Mouse (Mus musculus): ENCODE measurements at regions not wholly inside any gene's neighbourhood (a gene's known extent, or its start where the extent isn't known, plus 50 kb on each side); places are given as distances from the start of the nearest gene placed in this dataset.
A peak's percentile ranks its signal among the peaks of the same experiment; 100 is the strongest.

DNA sequence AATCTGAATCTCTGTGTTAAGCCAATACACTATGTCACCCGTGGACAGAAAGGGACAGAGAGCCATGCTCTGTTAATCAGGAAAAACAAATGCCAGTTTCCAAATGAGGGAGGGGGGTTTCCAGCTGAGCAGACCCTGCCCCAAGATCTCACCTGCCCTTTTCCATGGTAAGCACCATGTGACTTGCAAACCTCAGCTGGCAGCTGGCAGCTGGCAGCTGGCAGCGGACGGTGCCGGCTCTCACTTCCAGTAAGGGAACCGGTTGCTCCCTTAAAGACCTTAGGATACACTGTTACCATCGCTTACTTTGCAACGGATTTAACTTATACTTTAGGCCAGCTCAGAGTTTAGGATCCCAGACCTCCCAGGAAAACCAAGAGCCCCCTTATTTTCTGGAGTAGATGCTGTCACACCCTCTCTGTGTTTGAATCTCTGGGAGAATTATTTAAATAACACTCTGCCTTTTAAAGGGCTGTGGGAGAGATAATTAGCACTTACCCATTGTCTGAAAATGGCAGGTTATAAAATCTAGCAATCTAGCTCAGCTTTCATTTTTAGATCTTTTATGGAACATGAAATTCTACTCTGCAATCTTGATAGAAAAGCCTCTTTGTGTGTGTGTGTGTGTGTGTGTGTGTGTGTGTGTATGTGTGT lies 131.7 kb downstream of the Drd1 start:
- WGBS (ENCODE audit: insufficient replicate concordance) = 74% methylated on average over 7 of the region's 7 CpGs
- DNase-seq = no peak
- no peaks in the 10 kb centered on the region for H3K9me3 ChIP-seq (replicated peaks)
- no peak overlapping the region for H3K4me3 ChIP-seq (replicated peaks)
- H3K4me2 ChIP-seq = no peak overlapping the region
- no peak overlapping the region for H3K9ac ChIP-seq
- no peak for ATAC-seq (ENCODE audit: low read depth)
- H3K27ac ChIP-seq = no peak overlapping the region
- no peaks in the 10 kb centered on the region for H3K36me3 ChIP-seq
- no peaks in the 10 kb centered on the region for H3K27me3 ChIP-seq
- H3K4me1 ChIP-seq (replicated peaks) = no peaks in the 10 kb centered on the region

DNA sequence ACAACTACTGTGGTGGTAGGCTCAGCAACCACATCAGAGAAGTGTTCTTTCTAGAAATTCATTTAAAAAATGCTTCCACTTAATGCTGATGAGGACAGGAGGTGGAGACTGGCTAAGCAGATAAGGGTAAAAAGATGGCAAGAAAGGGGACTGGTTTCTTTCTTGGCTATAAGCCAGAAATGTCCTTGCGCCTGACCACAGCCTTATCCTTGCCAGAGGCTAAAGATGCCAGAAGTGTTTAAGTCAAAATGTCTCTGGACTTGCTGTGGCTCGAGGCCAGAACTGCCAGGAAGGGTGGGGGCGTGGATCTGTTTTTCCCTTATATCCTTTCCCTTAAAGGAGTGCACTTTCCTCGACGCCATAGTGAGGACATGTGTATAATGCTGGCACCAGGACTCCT lies 133.7 kb downstream of the Drd1 start:
- no peak for DNase-seq
- H3K36me3 ChIP-seq = no peaks in the 10 kb centered on the region
- H3K27ac ChIP-seq = no peak overlapping the region
- ATAC-seq (ENCODE audit: low read depth) = no peak
- no peak overlapping the region for H3K9ac ChIP-seq
- H3K4me3 ChIP-seq (replicated peaks) = no peak overlapping the region
- H3K4me2 ChIP-seq = no peak overlapping the region
- no peaks in the 10 kb centered on the region for H3K9me3 ChIP-seq (replicated peaks)
- no peaks in the 10 kb centered on the region for H3K27me3 ChIP-seq
- WGBS (ENCODE audit: insufficient replicate concordance) = 51% methylated on average over 5 of the region's 5 CpGs
- no peaks in the 10 kb centered on the region for H3K4me1 ChIP-seq (replicated peaks)

DNA sequence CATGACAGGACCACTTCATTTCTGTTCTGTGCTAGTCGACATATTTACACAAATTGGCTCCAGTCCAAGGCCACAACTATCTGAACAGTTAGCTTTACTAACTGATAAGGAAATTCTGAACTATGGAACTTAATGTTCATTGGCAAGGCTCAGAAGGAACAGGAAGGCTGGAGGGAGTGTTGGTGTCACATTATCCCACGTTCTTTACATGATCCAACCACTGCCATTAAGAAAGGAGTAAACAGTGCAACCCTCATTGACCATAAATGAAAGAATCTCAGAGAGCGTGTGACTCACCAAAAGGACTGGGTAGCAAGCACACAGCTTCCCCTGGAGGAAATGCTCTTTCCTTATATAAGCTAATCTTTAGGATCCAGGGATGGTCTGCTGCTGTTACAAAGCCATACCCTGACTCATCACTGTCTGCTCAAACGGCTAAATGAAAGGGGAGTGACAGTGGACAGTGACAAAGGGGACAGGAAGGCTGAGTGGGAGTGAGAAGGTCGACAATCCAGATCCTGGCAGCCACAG lies 135.6 kb downstream of the Drd1 start:
- no peaks in the 10 kb centered on the region for H3K9me3 ChIP-seq (replicated peaks)
- H3K9ac ChIP-seq = no peak overlapping the region
- peak; percentile 43; the same call in 1 of the 2 replicates for ATAC-seq (ENCODE audit: low read depth)
- 14% methylated on average over 5 of the region's 5 CpGs for WGBS (ENCODE audit: insufficient replicate concordance)
- H3K4me1 ChIP-seq (replicated peaks) = no peaks in the 10 kb centered on the region
- H3K36me3 ChIP-seq = no peaks in the 10 kb centered on the region
- H3K4me2 ChIP-seq = no peak overlapping the region
- H3K27ac ChIP-seq = no peak overlapping the region
- no peak for DNase-seq
- no peaks in the 10 kb centered on the region for H3K27me3 ChIP-seq
- H3K4me3 ChIP-seq (replicated peaks) = no peak overlapping the region

DNA sequence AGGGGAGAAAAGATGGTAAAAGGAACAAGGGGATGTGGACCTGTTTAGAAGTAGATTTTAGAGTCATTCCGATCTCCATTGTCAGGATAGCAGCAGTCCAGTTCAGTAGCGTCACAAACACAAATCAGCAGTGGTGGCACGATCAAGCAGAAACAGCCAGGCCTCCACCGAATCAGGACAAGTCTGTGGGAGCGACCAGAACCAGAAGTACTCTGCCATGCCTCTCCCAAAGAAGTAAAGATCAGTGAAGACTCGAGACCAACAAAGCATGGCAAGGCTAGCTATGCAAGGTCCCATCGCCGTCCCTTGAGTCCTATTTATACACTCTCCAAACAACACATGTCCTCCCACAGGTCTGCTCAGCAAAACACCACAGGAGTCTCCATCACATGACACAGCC lies 140.0 kb downstream of the Drd1 start:
- no peak for ATAC-seq (ENCODE audit: low read depth)
- Histone ChIP-seq H3K27ac (no peak overlapping the region), H3K4me2 (no peak overlapping the region), H3K36me3 (no peaks in the 10 kb centered on the region), H3K9me3 (replicated peaks) (no peaks in the 10 kb centered on the region), H3K4me1 (replicated peaks) (peaks cover 10% of the 10 kb centered on the region; the same call in 1 of the 2 replicates), H3K27me3 (no peaks in the 10 kb centered on the region), H3K4me3 (replicated peaks) (no peak overlapping the region), H3K9ac (no peak overlapping the region)
- WGBS (ENCODE audit: insufficient replicate concordance) = 71% methylated on average over 8 of the region's 8 CpGs
- DNase-seq = no peak

DNA sequence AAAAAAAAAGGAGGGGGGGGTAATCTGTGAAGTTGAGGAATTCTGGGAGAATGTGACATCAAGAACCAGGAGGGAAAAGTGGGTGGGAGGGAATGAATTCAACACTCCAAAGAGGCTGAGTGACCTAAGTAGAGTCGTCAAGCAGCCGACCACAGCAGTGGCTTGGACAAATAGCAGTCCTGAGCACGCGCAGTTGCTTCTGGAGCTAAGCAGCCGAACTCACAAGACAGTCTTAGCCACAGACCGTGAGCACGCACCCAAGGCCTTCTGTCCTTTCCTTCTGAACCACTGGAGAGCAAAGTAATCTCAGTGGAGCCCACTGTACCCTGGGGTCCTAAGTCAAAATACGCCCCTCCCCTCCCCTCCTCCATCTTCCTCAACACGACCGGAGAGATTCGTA lies 141.1 kb downstream of the Drd1 start:
- H3K4me2 ChIP-seq = no peak overlapping the region
- no peak overlapping the region for H3K27ac ChIP-seq
- H3K9ac ChIP-seq = no peak overlapping the region
- no peak for ATAC-seq (ENCODE audit: low read depth)
- no peaks in the 10 kb centered on the region for H3K27me3 ChIP-seq
- 74% methylated on average over 11 of the region's 11 CpGs for WGBS (ENCODE audit: insufficient replicate concordance)
- no peak for DNase-seq
- H3K4me3 ChIP-seq (replicated peaks) = no peak overlapping the region
- no peaks in the 10 kb centered on the region for H3K9me3 ChIP-seq (replicated peaks)
- H3K4me1 ChIP-seq (replicated peaks) = peaks cover 10% of the 10 kb centered on the region; the same call in 1 of the 2 replicates
- no peaks in the 10 kb centered on the region for H3K36me3 ChIP-seq

DNA sequence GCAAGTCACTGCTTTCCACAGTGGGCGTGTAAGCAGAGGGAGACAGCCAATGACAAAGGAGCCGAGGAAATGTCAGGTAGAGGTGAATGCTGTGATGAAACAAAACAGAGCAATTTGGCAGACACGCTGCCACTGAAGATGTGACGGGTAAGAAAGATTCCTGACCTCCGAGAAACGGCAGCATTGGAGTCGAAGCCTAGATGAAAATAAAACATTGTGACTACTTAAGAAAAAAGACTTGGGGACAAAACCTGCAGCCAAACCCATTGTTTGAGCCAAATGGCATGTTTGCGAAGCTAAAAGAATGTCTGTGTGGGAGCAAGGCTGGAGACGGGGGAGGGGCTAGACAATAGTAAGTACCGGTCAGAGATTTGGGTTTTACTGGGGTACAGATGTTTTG lies 142.0 kb downstream of the Drd1 start:
- peaks cover 10% of the 10 kb centered on the region; the same call in 1 of the 2 replicates for H3K4me1 ChIP-seq (replicated peaks)
- no peak overlapping the region for H3K9ac ChIP-seq
- no peaks in the 10 kb centered on the region for H3K9me3 ChIP-seq (replicated peaks)
- DNase-seq = no peak
- H3K36me3 ChIP-seq = no peaks in the 10 kb centered on the region
- no peak overlapping the region for H3K4me3 ChIP-seq (replicated peaks)
- H3K27ac ChIP-seq = no peak overlapping the region
- no peak overlapping the region for H3K4me2 ChIP-seq
- no peak for ATAC-seq (ENCODE audit: low read depth)
- WGBS (ENCODE audit: insufficient replicate concordance) = 54% methylated on average over 10 of the region's 10 CpGs
- H3K27me3 ChIP-seq = no peaks in the 10 kb centered on the region

DNA sequence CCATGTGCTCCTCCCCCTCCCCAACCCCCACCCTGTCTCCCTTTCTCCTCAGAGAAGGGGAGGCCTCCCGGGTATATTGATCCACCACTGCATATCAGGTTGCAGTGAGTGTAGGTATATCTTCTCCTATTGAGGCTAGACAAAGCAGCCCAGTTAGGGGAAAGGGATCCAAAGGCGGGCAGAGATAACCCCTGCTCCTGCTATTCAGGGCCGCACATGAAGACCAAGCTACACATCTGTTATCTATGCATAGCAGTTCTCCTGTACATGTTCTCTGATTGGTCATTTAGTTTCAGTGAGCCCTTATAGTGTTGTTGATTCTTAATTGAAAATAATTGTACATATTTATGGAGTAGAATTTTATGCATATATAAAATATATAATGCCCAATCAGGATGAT lies 143.7 kb downstream of the Drd1 start:
- Histone ChIP-seq H3K4me2 (no peak overlapping the region), H3K36me3 (no peaks in the 10 kb centered on the region), H3K27ac (no peak overlapping the region), H3K27me3 (no peaks in the 10 kb centered on the region), H3K4me1 (replicated peaks) (peaks cover 10% of the 10 kb centered on the region; the same call in 1 of the 2 replicates), H3K9me3 (replicated peaks) (no peaks in the 10 kb centered on the region), H3K4me3 (replicated peaks) (no peak overlapping the region), H3K9ac (no peak overlapping the region)
- DNase-seq = no peak
- peak; percentile 74 for ATAC-seq (ENCODE audit: low read depth)
- WGBS (ENCODE audit: insufficient replicate concordance) = 18% methylated on average over 3 of the region's 3 CpGs

DNA sequence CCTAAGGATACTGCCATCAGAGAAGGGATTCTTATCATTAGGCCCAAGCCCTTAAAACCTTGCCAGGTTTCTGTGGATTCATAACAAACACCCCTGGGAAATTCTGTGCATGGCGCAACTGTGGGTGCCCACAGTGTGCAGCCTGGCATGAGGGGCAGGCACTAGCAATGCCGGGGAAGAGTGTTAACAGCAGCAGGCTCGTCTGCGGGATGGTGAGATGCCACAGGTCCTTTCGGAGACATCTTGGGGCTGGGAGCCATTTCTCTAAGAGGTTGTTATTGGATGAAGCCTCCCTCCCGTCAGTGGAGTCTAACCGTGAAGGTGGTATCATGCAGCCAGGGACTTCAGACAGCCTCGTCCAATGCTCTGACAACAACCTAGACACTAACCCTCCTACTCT lies 144.2 kb downstream of the Drd1 start:
- no peak overlapping the region for H3K9ac ChIP-seq
- H3K4me2 ChIP-seq = no peak overlapping the region
- no peaks in the 10 kb centered on the region for H3K27me3 ChIP-seq
- ATAC-seq (ENCODE audit: low read depth) (no peak), DNase-seq (no peak)
- H3K9me3 ChIP-seq (replicated peaks) = no peaks in the 10 kb centered on the region
- H3K27ac ChIP-seq = no peak overlapping the region
- H3K36me3 ChIP-seq = no peaks in the 10 kb centered on the region
- WGBS (ENCODE audit: insufficient replicate concordance) = 73% methylated on average over 8 of the region's 8 CpGs
- no peak overlapping the region for H3K4me3 ChIP-seq (replicated peaks)
- peaks cover 10% of the 10 kb centered on the region; the same call in 1 of the 2 replicates for H3K4me1 ChIP-seq (replicated peaks)

DNA sequence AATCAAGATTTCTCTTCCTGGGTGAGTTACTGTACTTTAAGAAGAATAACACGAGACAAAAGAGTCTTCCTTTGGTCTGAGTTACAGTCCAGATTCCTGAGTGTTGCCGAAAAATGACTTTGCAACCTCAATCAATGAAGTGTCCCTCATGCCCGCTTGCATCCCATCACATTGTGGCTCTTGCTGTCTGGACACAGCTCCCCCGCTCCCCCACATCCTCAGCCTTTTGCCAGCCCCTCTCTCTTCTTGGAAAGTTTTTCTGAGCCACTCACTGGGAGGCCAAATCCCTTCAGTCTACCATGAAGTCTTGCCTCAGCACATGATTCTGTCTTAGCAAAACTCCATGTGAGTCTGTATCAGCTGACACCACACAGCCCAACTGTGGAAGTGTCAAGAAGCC lies 145.3 kb downstream of the Drd1 start:
- ATAC-seq (ENCODE audit: low read depth) = no peak
- Histone ChIP-seq H3K9me3 (replicated peaks) (no peaks in the 10 kb centered on the region), H3K36me3 (no peaks in the 10 kb centered on the region), H3K4me2 (no peak overlapping the region), H3K27ac (no peak overlapping the region), H3K27me3 (no peaks in the 10 kb centered on the region), H3K4me1 (replicated peaks) (peaks cover 10% of the 10 kb centered on the region; the same call in 1 of the 2 replicates), H3K4me3 (replicated peaks) (no peak overlapping the region), H3K9ac (no peak overlapping the region)
- 75% methylated on average over 4 of the region's 4 CpGs for WGBS (ENCODE audit: insufficient replicate concordance)
- no peak for DNase-seq

DNA sequence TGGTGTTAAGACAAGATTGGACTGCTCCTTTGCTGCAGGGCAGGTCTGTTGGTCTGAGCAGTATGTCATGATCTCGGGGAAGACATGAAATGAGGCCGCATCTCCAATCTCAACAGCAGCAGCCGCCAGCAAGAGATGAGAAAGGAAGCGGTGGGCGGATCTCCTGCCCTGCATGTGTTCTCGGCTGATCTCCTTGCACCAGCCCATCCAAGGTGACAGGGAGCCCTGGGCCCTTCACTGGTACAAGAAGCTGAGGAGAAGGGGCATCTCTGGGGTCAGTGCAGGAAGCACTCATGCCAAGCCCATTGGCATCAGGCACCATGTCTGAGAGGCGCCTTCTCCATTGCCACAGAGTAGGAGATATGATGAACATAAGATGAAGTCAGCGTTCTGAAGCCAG lies 151.0 kb downstream of the Drd1 start:
- Histone ChIP-seq H3K4me2 (no peak overlapping the region), H3K4me1 (replicated peaks) (no peaks in the 10 kb centered on the region), H3K27ac (no peak overlapping the region), H3K27me3 (no peaks in the 10 kb centered on the region), H3K36me3 (no peaks in the 10 kb centered on the region), H3K9ac (no peak overlapping the region), H3K9me3 (replicated peaks) (no peaks in the 10 kb centered on the region), H3K4me3 (replicated peaks) (no peak overlapping the region)
- 53% methylated on average over 8 of the region's 8 CpGs for WGBS (ENCODE audit: insufficient replicate concordance)
- ATAC-seq (ENCODE audit: low read depth) (no peak), DNase-seq (no peak)

DNA sequence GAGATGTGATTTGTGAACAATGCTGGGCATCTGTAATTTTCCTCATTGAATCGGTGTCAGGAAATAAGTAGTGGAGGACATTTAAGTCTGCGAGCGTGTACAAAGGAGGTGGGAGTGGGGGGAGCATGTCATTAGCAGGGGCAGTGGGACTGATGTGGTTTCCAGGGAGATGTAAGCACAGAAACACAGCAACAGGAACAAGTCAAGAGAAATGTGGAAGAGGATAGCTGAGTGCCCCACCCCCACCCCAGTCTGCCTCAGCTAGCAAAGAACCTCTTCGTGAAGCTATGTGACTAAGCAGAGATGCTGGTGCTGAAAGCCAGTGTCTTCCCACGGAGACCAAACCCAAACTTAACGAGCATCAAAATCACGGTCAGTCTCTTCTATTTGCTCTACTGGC lies 151.9 kb downstream of the Drd1 start:
- ATAC-seq (ENCODE audit: low read depth) = no peak
- Histone ChIP-seq H3K4me2 (no peak overlapping the region), H3K9ac (no peak overlapping the region), H3K4me3 (replicated peaks) (no peak overlapping the region), H3K27ac (no peak overlapping the region), H3K4me1 (replicated peaks) (no peaks in the 10 kb centered on the region), H3K36me3 (no peaks in the 10 kb centered on the region), H3K9me3 (replicated peaks) (no peaks in the 10 kb centered on the region), H3K27me3 (no peaks in the 10 kb centered on the region)
- 47% methylated on average over 7 of the region's 7 CpGs for WGBS (ENCODE audit: insufficient replicate concordance)
- DNase-seq = no peak

DNA sequence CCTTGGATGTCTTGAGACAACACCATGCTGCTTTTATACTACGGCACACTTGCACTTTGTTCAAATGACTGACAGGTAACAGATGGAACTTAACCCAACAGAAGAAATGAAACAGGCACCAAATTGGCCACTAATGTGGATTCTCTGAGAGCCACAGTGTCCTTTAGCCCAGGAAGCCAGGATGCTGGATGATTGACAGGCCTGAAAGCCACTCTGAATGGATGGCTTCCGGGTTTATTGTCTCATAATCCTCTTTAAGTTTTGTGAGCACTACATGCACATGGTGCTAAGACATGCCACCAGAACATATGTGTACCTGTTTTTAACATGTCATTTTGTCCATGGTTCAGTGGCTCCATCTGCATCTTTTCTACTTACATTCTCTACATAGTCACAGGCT lies 152.7 kb downstream of the Drd1 start:
- Histone ChIP-seq H3K27ac (no peak overlapping the region), H3K4me1 (replicated peaks) (no peaks in the 10 kb centered on the region), H3K27me3 (no peaks in the 10 kb centered on the region), H3K4me3 (replicated peaks) (no peak overlapping the region), H3K9me3 (replicated peaks) (no peaks in the 10 kb centered on the region), H3K4me2 (no peak overlapping the region), H3K9ac (no peak overlapping the region), H3K36me3 (no peaks in the 10 kb centered on the region)
- 69% methylated on average over 2 of the region's 2 CpGs for WGBS (ENCODE audit: insufficient replicate concordance)
- ATAC-seq (ENCODE audit: low read depth) = no peak
- DNase-seq = no peak
